Mouse (Mus musculus): ENCODE data around the gene Kif1b.

Kif1b gene

GRCm38 (mm10) chr4:149136982-149137770 is 170.3 kb downstream of the Kif1b start, which contains the start of gene Cenps:
Gene Cenps (minus strand): TSS chr4:149137629.
- DNase-seq (ENCODE audit: low spot score), result peak; percentile 81

GRCm38 (mm10) chr4:149136116-149136850 is 171.2 kb downstream of the Kif1b start:
- no peak for DNase-seq (ENCODE audit: low spot score)

- no peak for DNase-seq (ENCODE audit: low spot score)
Observed at GRCm38 (mm10) chr4:149133395-149133794, 174.1 kb downstream of the Kif1b start.

GRCm38 (mm10) chr4:149131789-149132565 is 175.5 kb downstream of the Kif1b start:
- no peak for DNase-seq (ENCODE audit: low spot score)

- no peak for DNase-seq (ENCODE audit: low spot score)
Observed at GRCm38 (mm10) chr4:149131021-149131752, 176.3 kb downstream of the Kif1b start.

- no peak for DNase-seq (ENCODE audit: low spot score)
Observed at GRCm38 (mm10) chr4:149128467-149128866, 179.0 kb downstream of the Kif1b start.

- no peak for DNase-seq (ENCODE audit: low spot score)
Observed at GRCm38 (mm10) chr4:149126663-149127062, 180.8 kb downstream of the Kif1b start, which contains the start of gene Cort. Gene Cort (minus strand): TSS chr4:149126763.
